Mouse (Mus musculus) 416B (cell line): ENCODE results near the gene Pbrm1.

ENCODE experiments used
- DNase-seq: peaks from one replicate; pipeline ENCODE4 v3.0.0; 2011; ENCODE audit warnings: low read depth

Gene Pbrm1

DNA sequence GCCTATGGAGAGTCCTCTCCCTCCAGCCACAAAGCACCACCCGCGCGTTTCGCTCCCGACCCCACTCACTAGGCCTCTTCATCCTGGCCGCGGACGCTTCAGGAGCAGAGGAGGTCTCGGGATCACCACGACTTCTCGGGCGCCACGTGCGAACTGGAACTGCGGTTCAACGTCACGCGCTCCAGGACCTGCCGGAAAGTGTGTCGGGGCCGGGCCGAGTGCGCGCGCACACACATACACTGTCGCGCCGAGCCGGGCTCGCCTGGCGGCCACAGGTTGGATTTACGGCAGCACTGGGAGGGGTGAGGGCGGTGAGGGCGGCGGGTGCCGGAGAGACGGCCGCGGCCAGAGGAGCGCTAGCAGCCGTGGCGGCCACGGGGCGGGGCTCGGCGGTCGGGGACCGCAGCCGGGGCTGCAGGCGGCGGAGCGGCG, at the start of gene Pbrm1, which contains the start of gene Gnl3:
Pbrm1 (plus strand) TSS at position 279 of the 432 bp plus-strand sequence.
Gnl3 (minus strand) TSS at position 293 of the 432 bp plus-strand sequence.
- DNase-seq: peak; percentile 97

GRCm38 (mm10) chr14:30974204-30974603, 44.7 kb upstream of the Pbrm1 start:
- DNase-seq: peak; percentile 8

- no peak for DNase-seq
Measured at GRCm38 (mm10) chr14:30976222-30976621, 42.7 kb upstream of the Pbrm1 start.

DNA sequence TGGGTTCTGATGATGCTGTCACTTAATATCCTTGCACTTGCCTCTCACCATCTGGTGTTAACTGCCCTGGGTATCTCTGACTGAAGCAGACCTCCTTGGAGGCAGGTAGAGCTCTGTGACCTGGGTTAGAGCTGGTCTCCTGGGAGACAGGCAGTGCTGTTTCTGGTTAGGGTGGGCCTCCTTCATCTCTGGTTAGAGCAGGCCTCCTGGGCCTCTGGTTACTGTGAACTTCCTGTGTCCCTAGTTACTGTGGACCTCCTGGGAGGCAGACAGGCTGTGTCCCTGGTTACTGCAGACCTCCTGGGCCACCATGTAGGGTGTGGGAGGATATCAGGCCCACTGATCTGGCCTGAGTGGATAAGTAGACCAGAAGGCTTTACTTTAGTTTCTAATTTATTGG, 22.5 kb upstream of the Pbrm1 start:
- DNase-seq: no peak

- peak; percentile 29 for DNase-seq
Measured at GRCm38 (mm10) chr14:31000356-31000755, 18.6 kb upstream of the Pbrm1 start.

GRCm38 (mm10) chr14:31000816-31001306, 18.1 kb upstream of the Pbrm1 start:
- peak; percentile 47 for DNase-seq

DNA sequence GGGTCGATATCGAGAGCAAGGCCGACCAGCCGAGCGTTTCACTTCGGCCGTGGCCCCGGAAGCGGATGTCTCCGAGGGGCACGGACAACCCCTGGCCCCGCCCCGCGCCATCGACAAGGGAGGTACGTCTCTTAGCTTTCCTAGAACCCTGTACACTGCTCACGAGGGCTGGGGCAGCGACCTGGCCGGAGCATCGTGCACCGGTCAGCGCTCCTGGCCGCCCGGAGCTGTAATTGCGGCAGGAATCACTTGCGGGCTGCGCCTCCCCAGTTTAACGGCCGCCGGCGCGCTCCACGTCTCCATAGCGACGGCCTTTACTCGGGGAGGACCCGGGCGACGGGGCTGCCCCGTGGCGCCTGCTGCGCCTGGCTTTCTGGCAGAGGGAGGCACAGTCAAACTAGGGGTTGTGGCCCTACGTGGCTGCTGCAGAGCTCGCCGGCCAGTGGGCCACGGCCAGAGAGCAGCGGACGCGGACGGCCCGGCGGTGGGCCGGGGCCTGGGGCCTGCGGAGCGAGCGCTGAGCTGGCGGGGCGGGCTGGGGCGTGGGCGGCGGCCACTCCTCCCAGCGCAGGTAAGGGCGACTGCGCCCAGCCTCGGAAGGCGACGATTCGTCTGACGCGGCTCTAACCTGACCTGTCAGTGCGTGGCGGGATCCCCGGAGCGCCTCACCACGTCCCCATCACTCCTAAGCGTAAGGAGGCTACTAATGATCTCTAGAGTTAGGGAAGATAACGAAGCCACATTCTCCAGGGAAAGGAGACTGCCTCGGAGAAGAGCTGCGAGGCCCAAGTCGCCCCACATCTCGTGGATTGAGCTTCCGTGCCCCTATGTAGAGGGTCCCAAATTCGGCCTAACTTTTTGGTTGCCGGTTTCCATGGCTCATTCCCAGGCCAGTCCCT, 17.4 kb upstream of the Pbrm1 start, which contains the start of the genes Glt8d1 and Spcs1:
Glt8d1 (plus strand) TSS at position 94 of the 899 bp plus-strand sequence.
Spcs1 (minus strand) TSS at position 366 of the 899 bp plus-strand sequence.
- peak; percentile 79 for DNase-seq

DNA sequence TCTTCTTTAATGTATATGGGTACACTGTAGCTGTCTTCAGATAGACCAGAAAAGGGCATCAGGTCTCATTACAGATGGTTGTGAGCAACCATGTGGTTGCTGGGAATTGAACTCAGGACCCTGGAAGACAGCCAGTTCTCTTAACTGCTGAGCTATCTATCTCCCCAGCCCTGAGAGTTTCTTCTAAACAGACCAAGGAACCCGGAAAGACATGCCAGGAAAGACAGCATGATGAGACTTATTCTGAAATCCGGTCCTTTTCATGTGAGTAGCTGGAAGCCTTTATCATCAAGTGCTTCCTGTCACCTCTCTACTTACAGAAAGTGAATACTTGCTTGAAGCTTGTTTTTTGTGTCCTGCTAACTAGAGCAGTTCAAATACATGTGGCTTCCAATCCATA, 14.4 kb upstream of the Pbrm1 start:
- DNase-seq: no peak

DNA sequence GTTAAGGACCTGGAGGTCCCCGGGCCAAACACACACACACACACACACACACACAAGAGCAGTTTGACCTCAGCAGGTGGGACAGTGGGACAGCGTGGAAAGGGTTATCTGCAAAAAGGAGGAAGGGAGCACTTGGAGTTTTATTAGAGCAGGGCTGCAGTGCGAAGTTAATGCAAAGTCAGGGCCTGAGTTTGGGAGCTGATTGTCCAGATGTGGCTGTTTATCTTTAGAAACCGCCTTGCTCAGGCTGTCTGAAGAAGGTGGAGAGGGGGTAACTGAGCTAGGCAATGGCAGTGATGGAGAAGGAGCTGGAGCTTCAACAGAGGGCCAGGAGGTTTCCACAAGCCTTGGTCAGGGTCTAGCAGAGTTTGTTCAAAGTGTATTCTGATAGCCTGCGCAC, 12.2 kb upstream of the Pbrm1 start:
- no peak for DNase-seq

DNA sequence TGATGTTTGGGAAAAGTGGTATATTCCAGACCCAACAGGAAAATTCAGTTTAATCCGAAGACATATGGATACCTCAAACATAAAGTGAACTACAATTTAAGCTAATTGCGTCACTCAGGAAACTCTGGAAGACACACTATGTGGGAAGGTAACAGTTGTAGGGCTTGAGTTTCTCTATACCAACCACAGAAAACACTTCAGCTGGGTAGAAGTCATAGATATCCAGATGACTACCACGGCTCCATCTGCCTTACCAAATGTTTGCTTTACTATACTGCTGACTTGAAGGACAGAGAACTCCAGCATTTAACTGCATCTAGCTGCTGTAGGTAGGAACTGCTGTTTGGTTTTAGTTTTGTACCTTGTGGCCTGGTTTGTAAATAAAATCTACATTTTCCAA, 7.3 kb upstream of the Pbrm1 start:
- peak; percentile 39 for DNase-seq

DNA sequence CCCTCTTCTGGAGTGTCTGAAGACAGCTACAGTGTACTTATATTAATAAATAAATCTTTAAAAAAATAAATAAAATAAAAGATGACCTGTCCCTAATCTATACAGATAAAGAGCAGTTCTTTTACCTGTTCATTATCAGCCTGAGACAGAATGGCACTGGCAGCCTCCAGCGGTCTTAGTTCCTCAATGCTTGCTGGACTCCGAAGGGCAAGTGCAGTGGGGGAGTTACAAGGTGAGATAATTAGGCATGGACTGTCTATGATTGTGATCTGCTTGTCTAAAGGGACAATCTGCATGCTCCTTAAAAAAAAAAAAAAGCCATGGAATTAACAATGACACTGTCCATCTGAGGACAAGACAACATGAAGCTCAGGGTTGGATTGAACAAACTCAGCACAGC, 5.0 kb upstream of the Pbrm1 start:
- DNase-seq: no peak

- peak; percentile 62 for DNase-seq
Measured at GRCm38 (mm10) chr14:31016063-31016462, 2.9 kb upstream of the Pbrm1 start.

DNA sequence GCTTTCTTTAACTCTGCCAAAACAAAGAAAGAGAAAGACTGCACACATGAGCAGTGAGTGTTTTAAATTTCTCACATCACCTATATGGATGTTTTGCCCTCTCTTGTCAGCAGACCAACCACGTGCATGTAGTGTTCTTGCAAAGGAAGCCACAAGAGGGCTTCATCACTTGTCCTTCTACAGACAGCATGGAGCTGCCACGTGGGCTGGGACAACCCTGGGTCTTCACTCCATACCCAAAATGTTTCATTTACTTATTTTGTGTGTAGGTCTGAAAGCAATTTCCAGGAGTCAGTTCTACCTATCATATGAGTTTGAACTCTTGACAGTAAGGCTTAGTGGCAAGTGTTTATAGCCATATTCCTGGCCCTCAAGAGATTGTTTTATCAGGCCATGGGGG, 1.1 kb upstream of the Pbrm1 start:
- DNase-seq: peak; percentile 84

GRCm38 (mm10) chr14:31019331-31020205, 630 bp downstream of the Pbrm1 start:
- peak; percentile 86 for DNase-seq

- no peak for DNase-seq
Measured at GRCm38 (mm10) chr14:31022579-31022978, 3.6 kb downstream of the Pbrm1 start.

DNA sequence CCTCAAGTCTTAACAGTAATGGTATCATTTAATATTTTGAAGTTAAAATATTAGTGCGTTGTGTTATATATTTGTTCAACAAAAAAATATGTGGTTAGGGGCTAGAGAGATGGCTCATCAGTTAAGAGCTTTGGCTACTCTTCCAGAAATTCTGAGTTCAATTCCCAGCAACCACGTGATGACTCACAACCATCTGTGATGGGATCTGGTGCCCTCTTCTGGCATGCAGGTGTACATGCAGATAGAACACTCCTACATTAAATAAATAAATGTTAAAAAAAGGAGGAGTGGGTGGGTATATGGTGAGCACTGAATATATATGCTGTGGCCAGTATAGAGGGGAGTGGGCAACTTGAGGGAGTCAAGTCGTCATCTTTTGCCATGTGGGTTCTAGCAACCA, 6.8 kb downstream of the Pbrm1 start:
- peak; percentile 60 for DNase-seq

DNA sequence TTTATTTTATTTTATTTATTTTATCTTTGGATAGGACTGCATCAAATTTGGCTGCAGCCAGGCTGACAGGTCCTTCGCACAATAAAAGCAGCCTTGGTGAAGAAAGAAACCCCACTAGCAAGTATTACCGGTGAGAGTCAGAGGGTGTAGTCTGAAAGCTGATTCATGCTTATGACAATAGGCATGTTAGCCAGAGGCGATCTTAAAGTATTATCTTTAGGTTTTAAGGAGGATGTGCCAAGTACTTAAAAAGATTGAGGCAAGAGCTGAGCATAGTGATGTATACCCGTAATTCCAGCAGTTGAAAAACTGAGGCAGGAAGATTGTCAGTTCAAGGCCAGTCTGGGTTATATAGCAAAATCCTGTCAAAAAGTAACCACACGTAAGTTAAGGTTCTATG, 26.4 kb downstream of the Pbrm1 start:
- no peak for DNase-seq

DNA sequence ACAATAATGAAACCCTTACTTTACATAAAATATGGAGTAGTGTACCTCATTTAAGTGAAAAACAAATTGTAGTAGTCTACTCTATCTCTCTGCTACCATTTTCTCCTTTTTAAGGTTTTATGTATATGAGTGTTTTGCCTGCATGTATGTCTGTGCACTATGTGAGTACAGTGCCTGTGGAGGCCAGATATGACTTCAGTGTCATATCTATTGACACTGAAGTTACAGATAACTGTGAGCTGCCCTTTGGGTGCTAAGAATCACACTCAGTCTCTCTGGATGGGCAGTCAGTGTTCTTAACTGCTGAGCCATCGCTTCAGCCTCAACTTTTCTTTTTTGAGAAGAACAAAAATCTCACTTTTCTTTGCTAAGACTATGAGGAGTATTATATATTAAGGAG, 26.9 kb downstream of the Pbrm1 start:
- DNase-seq: no peak

DNA sequence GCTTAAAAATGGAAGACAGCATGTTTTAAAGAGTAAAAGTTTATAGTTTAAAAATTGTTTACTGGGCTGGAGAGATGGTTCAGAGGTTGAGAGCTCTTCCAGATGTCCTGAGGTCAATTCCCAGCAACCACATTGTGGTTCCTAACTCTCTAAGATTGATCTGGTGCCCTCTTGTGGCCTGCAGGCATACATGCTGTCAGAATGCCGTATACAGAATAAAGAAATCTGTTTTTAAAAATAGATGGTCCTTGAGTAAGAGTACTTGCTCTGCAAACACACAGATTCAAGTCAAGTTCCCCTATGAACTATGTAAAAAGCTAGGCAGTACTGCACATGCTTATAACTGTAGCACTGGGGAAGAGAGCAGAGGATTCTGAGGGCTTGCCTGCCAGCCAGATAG, 43.3 kb downstream of the Pbrm1 start:
- DNase-seq: peak; percentile 67

- no peak for DNase-seq
Measured at GRCm38 (mm10) chr14:31069086-31069733, 50.3 kb downstream of the Pbrm1 start.

DNA sequence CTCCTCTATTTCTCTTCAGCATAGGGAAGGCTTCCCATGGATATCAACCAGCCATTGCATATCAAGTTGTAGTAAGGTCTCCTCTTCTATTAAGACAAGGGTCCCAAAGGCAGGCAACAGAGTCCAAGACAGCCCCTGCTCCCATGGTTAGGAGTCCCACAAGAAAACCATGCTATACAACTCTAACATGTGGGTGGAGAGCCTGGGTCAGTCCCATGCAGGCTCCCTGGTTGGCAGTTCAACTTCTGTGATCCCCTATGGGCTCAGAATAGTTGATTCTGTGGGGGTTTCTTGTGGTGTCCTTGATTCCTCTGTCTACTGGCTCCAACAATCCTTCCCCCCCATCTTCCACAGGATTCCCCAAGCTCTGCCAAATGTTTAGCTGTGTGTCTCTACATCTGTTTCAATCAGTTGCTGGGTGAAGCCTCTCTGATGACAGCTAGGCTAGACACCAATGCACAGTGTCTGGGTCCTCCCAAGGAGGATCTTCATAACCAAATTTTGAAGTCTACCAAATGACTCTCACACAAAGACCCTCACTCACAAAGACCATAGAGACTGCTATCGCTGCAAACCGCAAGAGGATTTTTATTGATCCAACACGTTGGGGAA, 59.8 kb downstream of the Pbrm1 start:
- no peak for DNase-seq
